Mouse (Mus musculus): Measurements from ENCODE around the gene Hcrt.

Gene Hcrt

GRCm38 (mm10) chr11:100762831-100763230 lies at the start of gene Hcrt:
Gene Hcrt, minus strand, starts transcription at chr11:100762931.
- DNase-seq (ENCODE audit: low spot score): no peak

GRCm38 (mm10) chr11:100811132-100811531 lies 48.4 kb upstream of the Hcrt start:
- DNase-seq (ENCODE audit: low spot score): no peak

- no peak for DNase-seq (ENCODE audit: low spot score)
Observed at GRCm38 (mm10) chr11:100810516-100810915, 47.8 kb upstream of the Hcrt start.

GRCm38 (mm10) chr11:100806380-100807305 lies 43.9 kb upstream of the Hcrt start:
- DNase-seq (ENCODE audit: low spot score): no peak

- DNase-seq (ENCODE audit: low spot score): no peak
Observed at GRCm38 (mm10) chr11:100805535-100805934, 42.8 kb upstream of the Hcrt start.

GRCm38 (mm10) chr11:100804409-100804808 lies 41.7 kb upstream of the Hcrt start:
- no peak for DNase-seq (ENCODE audit: low spot score)

GRCm38 (mm10) chr11:100799426-100799825 lies 36.7 kb upstream of the Hcrt start:
- DNase-seq (ENCODE audit: low spot score): no peak

GRCm38 (mm10) chr11:100796585-100796984 lies 33.9 kb upstream of the Hcrt start:
- no peak for DNase-seq (ENCODE audit: low spot score)

GRCm38 (mm10) chr11:100795386-100795785 lies 32.7 kb upstream of the Hcrt start:
- no peak for DNase-seq (ENCODE audit: low spot score)

GRCm38 (mm10) chr11:100791457-100792049 lies 28.8 kb upstream of the Hcrt start:
- no peak for DNase-seq (ENCODE audit: low spot score)

- DNase-seq (ENCODE audit: low spot score): peak; percentile 87
Observed at GRCm38 (mm10) chr11:100790644-100791043, 27.9 kb upstream of the Hcrt start.

- DNase-seq (ENCODE audit: low spot score): no peak
Observed at GRCm38 (mm10) chr11:100789702-100790101, 27.0 kb upstream of the Hcrt start.

GRCm38 (mm10) chr11:100785774-100786173 lies 23.0 kb upstream of the Hcrt start:
- DNase-seq (ENCODE audit: low spot score): no peak

GRCm38 (mm10) chr11:100784286-100784685 lies 21.6 kb upstream of the Hcrt start:
- DNase-seq (ENCODE audit: low spot score): no peak

GRCm38 (mm10) chr11:100782568-100782967 lies 19.8 kb upstream of the Hcrt start:
- DNase-seq (ENCODE audit: low spot score): no peak

- no peak for DNase-seq (ENCODE audit: low spot score)
Observed at GRCm38 (mm10) chr11:100781763-100782475, 19.2 kb upstream of the Hcrt start.

GRCm38 (mm10) chr11:100780247-100780646 lies 17.5 kb upstream of the Hcrt start:
- no peak for DNase-seq (ENCODE audit: low spot score)

- no peak for DNase-seq (ENCODE audit: low spot score)
Observed at GRCm38 (mm10) chr11:100778069-100778468, 15.3 kb upstream of the Hcrt start.

- no peak for DNase-seq (ENCODE audit: low spot score)
Observed at GRCm38 (mm10) chr11:100775921-100776320, 13.2 kb upstream of the Hcrt start.

GRCm38 (mm10) chr11:100774261-100774660 lies 11.5 kb upstream of the Hcrt start:
- DNase-seq (ENCODE audit: low spot score): no peak

- DNase-seq (ENCODE audit: low spot score): peak; percentile 90
Observed at GRCm38 (mm10) chr11:100770646-100771408, 8.1 kb upstream of the Hcrt start, which contains the start of gene Ghdc. Gene Ghdc, minus strand, starts transcription at chr11:100770957.

GRCm38 (mm10) chr11:100769980-100770379 lies 7.2 kb upstream of the Hcrt start:
- no peak for DNase-seq (ENCODE audit: low spot score)

Measured in testis, postnatal 10 days (tissue).